Mouse (Mus musculus): ENCODE data around the gene Banf1. TPM values are rescaled to one million over a fixed set of nuclear protein-coding genes. Genes with fewer than 3 reads are reported as not detected.
"Not testable (repeated sequence)": the region's sequence is repeated elsewhere in the genome, so short reads cannot be mapped to it uniquely, and the experiment has no call there.

Gene Banf1
- total RNA-seq (2021), result 10 to 100 TPM; 91.6 to 99.4 TPM
- long read RNA-seq, experiment 1, transcript Banf1-201 (3 exons, 1,261 nt), result major isoform, 63 of 96 reads
- long read RNA-seq, experiment 1, partial matches to known transcripts, result 26 of 96 reads
- long read RNA-seq, experiment 1, other reads (novel, unspliced or antisense), result 1 of 96 reads
- long read RNA-seq, experiment 2, transcript Banf1-201 (3 exons, 1,261 nt), result major isoform, 53 of 96 reads
- long read RNA-seq, experiment 2, partial matches to known transcripts, result 35 of 96 reads
- long read RNA-seq, experiment 2, other reads (novel, unspliced or antisense), result 2 of 96 reads

- intact Hi-C loops (cut with DNase I), result no loop called here
- no peak for DNase-seq (ENCODE audit: low spot score in 2 of 2)
Observed at GRCm38 (mm10) chr19:5367053-5367359, at the start of gene Banf1. Gene Banf1 (minus strand): TSS chr19:5367168.

- intact Hi-C loops (cut with DNase I), result no loop called here
- peak in 1 of 2 experiments; percentile 73 for DNase-seq (ENCODE audit: low spot score in 2 of 2)
Observed at GRCm38 (mm10) chr19:5414534-5414957, 47.6 kb upstream of the Banf1 start.

- DNase-seq (ENCODE audit: low spot score in 2 of 2), result no peak
- intact Hi-C loops (cut with DNase I), result no loop called here
Observed at GRCm38 (mm10) chr19:5413840-5414239, 46.9 kb upstream of the Banf1 start.

GRCm38 (mm10) chr19:5411961-5412360 is 45.0 kb upstream of the Banf1 start:
- DNase-seq (ENCODE audit: low spot score in 2 of 2), result no peak
- intact Hi-C loops (cut with DNase I), result no loop called here

GRCm38 (mm10) chr19:5410641-5411040 is 43.7 kb upstream of the Banf1 start:
- no peak for DNase-seq (ENCODE audit: low spot score in 2 of 2)
- intact Hi-C loops (cut with DNase I), result no loop called here

GRCm38 (mm10) chr19:5409068-5409467 is 42.1 kb upstream of the Banf1 start:
- DNase-seq (ENCODE audit: low spot score in 2 of 2), result no peak
- intact Hi-C loops (cut with DNase I), result no loop called here

- intact Hi-C loops (cut with DNase I), result no loop called here
- DNase-seq (ENCODE audit: low spot score in 2 of 2), result no peak
Observed at GRCm38 (mm10) chr19:5408057-5409001, 41.4 kb upstream of the Banf1 start.

- DNase-seq (ENCODE audit: low spot score in 2 of 2), result peak; percentile 55 to 56
- intact Hi-C loops (cut with DNase I), result no loop called here
Observed at GRCm38 (mm10) chr19:5407133-5407532, 40.2 kb upstream of the Banf1 start.

GRCm38 (mm10) chr19:5406531-5407126 is 39.7 kb upstream of the Banf1 start:
- intact Hi-C loops (cut with DNase I); DNase-seq (ENCODE audit: low spot score in 2 of 2): not testable (repeated sequence)

- DNase-seq (ENCODE audit: low spot score in 2 of 2), result no peak
- intact Hi-C loops (cut with DNase I), result no loop called here
Observed at GRCm38 (mm10) chr19:5405924-5406323, 39.0 kb upstream of the Banf1 start.

GRCm38 (mm10) chr19:5402293-5402692 is 35.3 kb upstream of the Banf1 start, which contains the start of gene Tsga10ip:
Gene Tsga10ip (minus strand): TSS chr19:5402526.
- no peak for DNase-seq (ENCODE audit: low spot score in 2 of 2)
- intact Hi-C loops (cut with DNase I), result no loop called here

- DNase-seq (ENCODE audit: low spot score in 2 of 2); intact Hi-C loops (cut with DNase I): not testable (repeated sequence)
Observed at GRCm38 (mm10) chr19:5401073-5401472, 34.1 kb upstream of the Banf1 start.

GRCm38 (mm10) chr19:5395371-5395770 is 28.4 kb upstream of the Banf1 start:
- no peak for DNase-seq (ENCODE audit: low spot score in 2 of 2)
- intact Hi-C loops (cut with DNase I), result no loop called here

GRCm38 (mm10) chr19:5394168-5394567 is 27.2 kb upstream of the Banf1 start:
- intact Hi-C loops (cut with DNase I), result no loop called here
- DNase-seq (ENCODE audit: low spot score in 2 of 2), result no peak

- intact Hi-C loops (cut with DNase I), result no loop called here
Observed at GRCm38 (mm10) chr19:5392892-5393291, 25.9 kb upstream of the Banf1 start.

GRCm38 (mm10) chr19:5390416-5390815 is 23.4 kb upstream of the Banf1 start:
- DNase-seq (ENCODE audit: low spot score in 2 of 2), result no peak
- intact Hi-C loops (cut with DNase I), result no loop called here

More at GRCm38 (mm10) chr19:5392892-5393291, 25.9 kb upstream of the Banf1 start:
- DNase-seq (ENCODE audit: low spot score in 2 of 2), result peak in 1 of 2 experiments; percentile 19

GRCm38 (mm10) chr19:5389647-5390046 is 22.7 kb upstream of the Banf1 start:
- no peak for DNase-seq (ENCODE audit: low spot score in 2 of 2)
- intact Hi-C loops (cut with DNase I), result no loop called here

- intact Hi-C loops (cut with DNase I), result loop anchor here (1.0 kb wide), 1 partner anchor 22 kb away; the partner anchor contains the start of gene Eif1ad
- peak; percentile 97 for DNase-seq (ENCODE audit: low spot score in 2 of 2)
Observed at GRCm38 (mm10) chr19:5388588-5389242, 21.7 kb upstream of the Banf1 start, which contains the start of gene Sart1. Gene Sart1 (minus strand): TSS chr19:5388703.

- intact Hi-C loops (cut with DNase I), result loop anchor here (1.0 kb wide), 1 partner anchor 22 kb away; the partner anchor contains the start of gene Eif1ad
- peak; percentile 21 to 61 for DNase-seq (ENCODE audit: low spot score in 2 of 2)
Observed at GRCm38 (mm10) chr19:5388011-5388441, 21.1 kb upstream of the Banf1 start.
